Mouse (Mus musculus) layer of hippocampus, adult 9-11 months (tissue): Measurements from ENCODE around the gene Pus7l.
"Not testable (repeated sequence)": the region's sequence is repeated elsewhere in the genome, so short reads cannot be mapped to it uniquely, and the experiment has no call there.

ENCODE experiments used
- DNase-seq: peaks from one replicate; pipeline ENCODE4 v3.0.0; 2022

Gene Pus7l

DNA sequence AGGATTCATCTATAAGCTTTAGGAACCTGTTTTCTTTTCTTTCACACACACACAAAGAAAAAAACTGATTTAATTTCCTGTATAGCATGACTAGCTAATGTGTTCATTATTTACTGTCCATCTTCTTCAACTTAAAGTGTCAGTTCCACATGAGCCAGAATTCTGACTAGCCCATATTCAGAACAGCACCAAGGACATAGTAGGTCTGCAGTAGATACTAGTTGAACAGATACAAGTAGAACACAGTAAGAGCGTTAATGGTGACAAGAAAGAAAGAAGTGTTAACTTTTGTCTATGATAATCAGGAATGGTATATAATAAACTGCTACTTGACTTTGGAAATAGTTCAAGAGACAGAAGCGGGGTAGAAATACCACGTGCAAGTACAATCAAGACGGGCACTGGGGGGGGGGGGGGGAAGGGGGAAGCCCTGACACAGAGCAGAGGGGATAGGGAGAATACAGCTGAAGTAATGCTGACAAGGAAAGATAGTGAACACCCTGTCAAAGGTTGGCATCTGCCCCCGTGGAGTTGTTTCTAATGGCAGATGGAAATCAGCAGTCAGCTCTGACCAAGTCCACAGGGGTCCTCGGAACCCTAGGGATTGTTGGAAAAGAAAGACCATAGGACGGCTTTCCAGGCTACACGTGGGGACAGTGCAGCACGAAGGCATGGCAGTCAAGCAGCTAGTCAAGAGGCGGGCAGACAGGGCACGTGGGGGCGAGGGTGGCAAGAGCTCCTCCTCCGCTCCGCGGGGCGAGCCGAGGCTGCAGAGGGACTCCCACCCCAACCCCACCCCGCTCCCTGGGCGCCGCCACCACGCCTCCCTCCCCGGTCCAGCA, 559 bp downstream of the Pus7l start:
- DNase-seq = no peak

DNA sequence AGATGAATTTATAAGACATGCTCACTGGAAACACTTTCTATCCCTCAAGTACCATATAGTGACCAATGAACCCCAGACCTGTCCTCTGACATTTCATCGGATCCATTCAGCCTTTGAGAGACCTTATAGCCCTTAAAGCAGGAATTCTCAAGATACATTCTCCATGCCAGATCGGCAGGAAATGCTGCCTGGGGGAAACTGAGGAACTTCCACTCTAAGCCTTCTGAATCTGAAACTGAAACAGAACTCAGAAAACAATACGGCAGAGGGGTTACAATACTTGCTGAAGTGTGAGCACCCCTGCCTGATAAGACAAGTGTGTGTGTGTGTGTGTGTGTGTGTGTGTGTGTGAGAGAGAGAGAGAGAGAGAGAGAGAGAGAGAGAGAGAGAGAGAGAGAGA, 4.1 kb downstream of the Pus7l start:
- DNase-seq = no peak

DNA sequence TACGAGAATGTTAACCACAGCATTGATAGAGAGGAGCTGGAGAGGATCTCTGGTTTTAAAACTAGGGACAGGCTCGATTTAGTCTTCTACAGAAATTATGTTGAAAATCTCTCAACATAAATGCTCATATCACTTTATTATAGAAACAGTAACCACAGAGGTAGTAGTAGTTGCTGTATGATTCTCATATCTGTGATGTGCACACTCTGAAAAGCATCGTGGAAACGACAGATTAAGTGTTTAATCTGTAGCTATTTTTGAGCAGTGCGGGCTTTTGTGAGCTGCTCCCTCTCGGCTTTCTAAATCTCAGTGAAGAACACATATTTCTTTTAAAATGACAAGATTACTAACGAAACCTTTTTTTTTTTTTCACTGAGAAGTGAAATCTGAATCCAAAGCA, 7.8 kb downstream of the Pus7l start:
- no peak for DNase-seq

DNA sequence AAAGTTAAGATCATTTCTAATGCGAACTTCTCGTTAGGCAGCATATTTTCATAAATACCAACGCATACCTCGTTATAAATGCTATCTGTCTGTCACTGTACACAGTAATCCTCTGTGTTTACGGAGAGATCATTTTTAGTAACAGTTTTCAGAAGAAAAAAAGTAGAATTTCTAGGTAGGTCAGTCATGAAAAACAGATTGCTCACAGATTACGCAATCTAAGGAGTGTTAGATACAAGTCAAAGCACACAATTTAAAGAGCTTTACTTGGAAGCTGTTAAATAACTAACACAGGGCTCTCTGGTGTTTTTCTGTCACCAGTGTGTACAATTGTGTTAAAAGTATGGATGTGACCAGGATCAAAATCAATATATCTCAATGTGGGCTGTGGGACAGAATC, 10.4 kb downstream of the Pus7l start:
- no peak for DNase-seq

DNA sequence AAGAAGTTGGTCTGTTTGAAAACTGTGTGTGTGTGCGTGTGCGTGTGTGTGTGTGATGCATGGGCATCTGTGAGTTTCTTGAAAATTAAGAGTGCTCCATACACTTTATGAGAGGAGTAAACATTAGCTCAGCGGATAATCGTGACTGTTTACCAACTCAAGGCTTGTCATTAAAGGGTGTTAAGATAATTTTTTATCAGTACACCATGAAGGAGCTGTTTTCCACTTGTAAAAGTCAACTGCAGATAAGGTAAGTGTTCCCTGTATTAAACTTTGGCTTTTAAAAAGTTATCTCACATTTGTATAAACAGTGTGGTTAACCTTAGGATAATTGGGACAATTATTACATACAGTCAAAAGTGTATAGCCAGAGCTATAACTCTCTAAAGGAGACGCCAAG, 11.0 kb downstream of the Pus7l start:
- DNase-seq = no peak

DNA sequence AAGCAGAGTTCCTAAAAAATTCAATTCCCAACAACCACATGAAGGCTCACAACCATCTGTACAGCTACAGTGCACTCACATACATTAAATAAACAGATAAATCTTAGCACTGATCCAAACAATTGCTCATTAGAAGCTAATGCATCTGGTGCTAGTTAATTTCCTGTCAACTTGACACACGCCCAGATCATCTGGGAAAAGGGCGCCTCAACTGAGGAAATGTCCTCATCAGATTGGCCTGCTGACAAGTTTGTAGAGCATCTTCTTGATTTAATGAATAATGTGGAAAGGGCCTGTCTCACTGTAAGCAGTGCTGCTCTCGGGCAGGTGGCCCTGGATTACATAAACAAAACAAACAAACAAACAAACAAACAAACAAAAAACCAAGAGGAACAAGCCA, 12.8 kb downstream of the Pus7l start:
- DNase-seq = no peak

DNA sequence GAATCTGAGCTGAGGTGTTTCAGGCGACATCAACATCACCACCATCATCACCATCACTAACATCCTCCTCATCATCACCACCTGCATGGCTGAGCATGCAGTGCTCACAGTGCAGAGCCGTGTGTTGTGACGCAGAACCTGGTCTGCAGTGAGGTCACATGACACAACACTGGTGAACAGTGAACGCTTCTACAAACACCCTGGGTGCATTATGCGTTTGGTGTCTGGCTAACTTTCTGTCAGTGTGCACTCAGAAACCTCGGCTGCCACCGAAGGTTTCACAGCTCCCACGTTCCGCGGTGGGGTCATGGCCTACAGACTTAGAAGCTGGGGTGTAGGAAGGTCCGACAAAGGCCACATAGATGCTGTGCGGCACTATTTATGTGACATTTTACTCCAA, 18.4 kb downstream of the Pus7l start:
- DNase-seq = no peak

DNA sequence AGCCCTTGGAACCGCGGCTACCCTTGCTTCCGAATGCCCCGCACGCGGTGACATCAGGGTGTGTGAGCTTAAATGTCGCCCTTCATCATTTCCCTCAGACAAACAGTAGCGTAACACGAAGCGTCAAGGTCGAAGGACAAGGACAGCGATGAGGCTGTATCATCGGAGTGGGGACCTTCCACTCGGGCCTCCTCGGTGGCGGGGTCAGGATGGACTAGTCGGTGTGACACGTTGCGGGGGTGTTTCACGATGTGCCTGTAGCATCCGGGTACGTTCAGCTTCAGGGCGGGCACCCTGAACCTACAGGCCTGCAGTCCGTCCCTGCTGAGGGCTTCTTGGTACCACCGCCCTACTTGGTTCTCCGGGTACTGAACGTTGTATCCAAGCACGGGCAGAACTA, 20.1 kb downstream of the Pus7l start:
- no peak for DNase-seq

DNA sequence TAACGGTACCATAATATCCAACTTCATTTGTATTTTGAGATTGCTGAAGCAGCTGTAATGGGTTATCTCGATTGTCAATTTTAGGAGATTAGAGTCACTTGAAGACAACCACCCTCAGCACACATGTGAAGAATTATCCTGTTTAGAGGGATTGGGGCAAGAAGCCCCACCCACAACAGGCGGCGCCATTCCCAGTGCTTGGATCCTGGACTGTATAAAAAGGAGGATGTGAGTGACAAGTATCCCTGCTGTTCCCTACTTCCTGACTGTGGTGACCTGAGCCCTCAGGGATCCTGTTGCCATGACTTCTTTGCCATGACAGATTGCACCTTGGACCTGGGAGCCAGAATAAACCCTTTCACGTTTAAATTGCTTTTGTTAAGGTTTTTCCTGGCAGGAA, 22.4 kb downstream of the Pus7l start:
- DNase-seq = no peak

DNA sequence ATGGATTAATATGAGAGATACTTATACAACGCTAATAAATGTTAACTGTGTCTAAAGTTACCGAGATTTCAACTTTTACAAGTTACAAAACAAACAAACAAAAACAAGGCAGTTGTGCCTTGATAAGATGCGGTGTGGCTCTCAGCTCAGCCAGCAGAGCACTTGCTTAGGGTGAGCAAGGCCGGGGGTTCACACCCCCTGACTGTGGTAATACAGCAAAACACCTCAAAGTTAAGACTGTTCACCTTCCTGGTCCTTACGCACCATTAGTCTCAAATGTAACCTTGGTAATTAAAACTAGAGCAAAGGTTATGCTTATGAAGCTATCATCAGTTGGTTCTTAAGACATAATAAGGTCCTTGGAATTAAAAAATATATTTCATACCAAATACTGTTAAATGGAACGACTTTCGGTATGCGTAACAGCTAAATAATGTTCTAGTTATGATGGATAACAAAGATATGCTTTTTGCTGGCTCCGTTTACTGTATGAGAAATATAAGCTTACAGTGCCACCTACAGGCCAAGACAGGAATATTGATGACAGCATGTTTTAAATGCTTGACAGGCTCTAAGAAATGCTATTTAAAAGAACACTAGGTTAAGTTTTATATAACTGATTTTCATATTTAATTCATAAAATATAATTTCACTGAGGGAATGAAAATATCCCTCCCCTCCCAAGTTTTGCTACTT, 23.0 kb downstream of the Pus7l start:
- peak; percentile 24 for DNase-seq

DNA sequence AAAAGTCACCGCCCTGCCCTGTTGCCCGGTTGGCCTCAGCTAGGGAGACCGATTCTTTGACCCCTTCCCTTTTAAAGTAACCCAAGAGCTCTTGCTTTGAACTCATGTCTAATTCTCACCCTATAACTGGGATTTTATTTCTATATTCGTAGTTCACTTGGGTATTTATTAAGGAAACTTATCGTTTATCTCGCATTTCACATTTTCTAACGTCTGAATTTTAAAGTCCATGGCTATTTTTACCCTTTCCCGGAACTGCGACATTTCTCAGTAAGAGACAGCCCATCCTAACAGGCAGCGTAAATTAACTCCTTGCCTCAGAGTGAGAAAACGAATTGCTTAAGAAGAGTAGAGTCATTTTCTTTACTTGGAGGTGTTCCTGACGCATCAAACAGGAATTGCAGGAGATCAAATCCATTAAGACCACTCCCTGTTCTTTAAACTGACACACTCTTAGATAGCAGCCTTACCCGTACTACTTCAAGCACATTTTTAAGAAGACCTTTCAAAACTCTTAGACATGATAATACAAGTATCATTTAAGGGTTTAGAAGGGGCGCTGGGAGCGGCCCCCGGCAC, 25.3 kb downstream of the Pus7l start:
- DNase-seq = no peak

DNA sequence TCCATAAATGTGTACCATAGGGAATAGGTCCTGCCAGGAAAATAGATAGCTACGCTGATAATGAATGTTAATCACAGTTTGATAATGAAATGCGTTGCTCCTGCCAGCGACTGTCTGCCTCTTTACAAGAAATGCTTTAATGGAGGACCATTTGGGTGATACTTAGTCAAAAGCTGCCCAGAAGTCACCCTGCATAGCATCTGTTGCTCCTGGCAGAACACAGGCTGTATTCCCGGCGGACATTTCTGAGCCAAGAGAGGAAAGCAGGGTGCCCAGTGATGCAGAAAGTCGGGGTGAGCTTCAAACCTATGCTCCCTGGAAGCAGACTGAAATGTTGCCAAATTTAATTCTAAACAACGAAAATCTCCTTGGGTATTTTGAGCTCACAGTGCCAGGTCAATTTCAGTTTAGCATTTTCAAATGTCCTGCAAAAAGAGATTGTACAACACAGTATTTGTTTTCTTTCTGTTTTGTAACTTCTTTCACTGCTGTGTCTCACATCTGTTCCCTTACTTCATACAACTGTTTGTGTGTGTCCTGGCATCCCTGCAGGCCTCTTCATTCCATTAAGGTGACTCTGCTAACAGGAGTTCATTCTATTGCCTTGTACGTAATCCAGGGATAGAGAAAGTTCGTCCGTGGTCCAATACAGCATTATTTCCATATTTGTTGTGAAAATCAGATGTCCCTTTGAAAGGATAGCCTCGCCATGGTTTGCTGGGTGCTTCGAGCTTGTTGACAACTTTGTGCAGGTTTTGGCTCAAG, 39.7 kb downstream of the Pus7l start:
- no peak for DNase-seq

DNA sequence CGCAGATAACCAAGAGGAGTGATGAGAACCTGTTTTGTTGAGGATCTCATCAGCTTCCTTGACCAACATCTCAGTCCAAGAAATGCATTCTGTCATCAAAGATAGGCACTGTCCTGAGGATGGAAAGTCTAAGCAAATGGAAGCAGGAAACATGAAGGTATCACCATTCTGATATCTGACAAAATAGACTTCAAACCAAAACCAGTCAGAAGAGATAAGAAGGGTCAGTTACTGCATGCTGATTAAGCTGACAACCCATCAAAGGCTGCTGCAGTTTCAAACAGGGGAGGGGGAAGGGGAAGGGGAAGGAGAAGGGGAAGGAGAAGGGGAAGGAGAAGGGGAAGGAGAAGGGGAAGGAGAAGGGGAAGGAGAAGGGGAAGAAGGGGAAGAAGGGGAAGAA, 44.1 kb downstream of the Pus7l start:
- no peak for DNase-seq

DNA sequence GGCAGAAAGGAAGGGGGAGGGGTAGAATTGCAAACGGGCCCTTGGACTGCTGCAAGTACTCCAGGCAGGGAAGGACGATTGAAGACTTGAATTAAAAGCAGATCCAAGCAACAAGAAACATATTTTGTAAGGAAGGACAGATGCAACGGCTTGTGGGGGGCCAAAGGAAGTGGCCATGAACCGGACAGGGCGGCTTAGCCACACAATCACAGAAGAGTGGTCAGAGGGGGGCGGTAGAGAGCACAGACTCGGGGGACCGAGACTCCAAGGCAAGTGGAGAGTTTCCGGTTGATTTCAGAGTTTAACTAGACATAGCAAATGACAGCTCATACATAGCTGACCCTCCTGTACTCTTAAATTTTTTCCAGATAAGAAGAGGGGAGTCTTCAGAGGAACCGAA, 47.4 kb downstream of the Pus7l start:
- no peak for DNase-seq

DNA sequence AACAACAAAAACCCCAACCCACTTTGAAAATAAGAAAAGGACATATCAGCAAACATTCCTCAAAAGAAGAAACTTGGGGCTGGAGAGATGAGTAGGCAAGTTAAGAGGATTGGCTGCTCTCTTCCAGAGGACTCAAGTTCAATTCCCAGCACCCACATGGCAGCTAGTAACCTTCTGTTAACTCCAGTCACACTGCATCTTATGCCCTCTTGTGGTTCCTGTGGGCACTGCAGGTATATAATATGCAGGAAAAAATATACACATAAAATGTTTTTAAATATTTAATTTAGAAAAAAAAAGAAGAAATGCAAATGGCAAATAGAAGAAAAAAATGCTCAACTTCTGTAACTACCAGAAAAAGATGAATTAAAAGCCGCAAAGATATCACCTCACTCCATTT, 48.9 kb downstream of the Pus7l start:
- no peak for DNase-seq

DNA sequence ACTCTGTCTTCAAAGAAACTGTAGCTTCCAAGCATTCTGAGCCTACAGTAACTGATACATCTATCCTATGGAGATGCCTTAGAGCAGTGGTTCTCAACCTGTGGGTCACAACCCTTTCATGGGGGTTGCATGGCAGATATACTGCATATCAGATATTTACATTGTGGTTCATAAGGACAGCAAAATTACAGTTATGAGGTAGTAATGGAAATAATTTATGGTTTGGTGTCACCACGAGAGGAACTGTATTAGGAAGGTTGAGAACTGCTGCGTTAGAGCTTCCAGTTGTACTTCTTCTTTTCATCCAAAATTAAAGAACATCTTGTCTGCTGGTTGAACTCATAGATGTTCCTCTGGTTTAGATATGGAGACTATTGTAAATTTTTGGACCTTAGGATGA, 53.9 kb downstream of the Pus7l start:
- no peak for DNase-seq

DNA sequence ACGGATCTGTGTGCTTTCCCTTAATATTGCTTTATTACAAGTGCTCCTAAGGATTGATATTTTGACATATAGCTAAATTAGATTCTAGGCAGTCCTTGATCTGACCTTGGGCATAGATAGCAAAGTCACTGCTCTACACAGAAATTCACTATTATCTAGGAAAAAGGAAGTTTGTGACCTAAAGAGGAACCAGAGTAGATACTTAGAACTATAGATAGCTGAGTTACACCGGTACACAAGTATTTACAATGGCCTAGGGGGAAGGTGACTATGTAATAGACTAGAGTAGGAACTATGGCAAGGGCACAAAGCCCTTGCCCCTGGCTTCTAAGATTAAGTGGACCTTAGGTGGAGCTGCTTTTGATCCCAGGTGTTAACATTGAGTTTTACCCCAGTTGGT, 55.3 kb downstream of the Pus7l start:
- DNase-seq = not testable (repeated sequence)

DNA sequence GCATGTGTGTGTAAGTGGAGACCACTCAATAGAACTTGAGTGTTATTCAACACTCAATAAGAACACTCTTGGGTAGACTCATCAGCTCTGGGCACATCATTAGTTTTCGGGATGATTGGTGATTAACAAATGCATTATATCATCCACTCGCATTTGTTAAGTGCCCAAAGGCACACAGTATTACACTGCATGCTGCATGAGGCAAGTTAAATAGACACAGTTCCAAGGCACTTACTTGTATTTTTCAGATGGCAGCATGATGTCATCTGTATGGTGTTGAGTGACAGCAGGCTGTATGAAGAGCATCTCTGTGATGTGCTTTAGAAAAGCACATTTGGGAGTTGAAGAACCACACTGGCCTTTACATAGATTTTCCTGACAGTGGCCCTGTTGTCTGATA, 60.8 kb downstream of the Pus7l start:
- no peak for DNase-seq

DNA sequence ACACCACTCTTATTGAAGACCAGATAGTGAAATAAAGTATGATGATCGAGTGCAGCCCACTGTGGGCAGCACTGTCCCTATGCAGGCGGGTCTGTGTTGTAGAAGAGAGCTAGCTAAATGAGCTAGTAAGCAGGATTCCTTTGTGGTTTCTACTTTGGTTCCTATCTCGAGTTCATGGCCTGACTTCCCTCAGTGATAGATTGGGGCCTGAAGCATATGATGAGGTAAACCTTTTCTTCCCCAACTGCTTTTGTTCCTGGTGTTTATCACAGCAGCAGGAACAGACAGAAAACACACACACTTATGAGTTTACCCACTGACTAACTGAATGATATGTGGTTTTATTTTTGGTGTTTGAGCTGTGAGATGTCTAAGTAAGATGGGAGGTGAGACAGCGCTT, 62.6 kb downstream of the Pus7l start:
- no peak for DNase-seq

DNA sequence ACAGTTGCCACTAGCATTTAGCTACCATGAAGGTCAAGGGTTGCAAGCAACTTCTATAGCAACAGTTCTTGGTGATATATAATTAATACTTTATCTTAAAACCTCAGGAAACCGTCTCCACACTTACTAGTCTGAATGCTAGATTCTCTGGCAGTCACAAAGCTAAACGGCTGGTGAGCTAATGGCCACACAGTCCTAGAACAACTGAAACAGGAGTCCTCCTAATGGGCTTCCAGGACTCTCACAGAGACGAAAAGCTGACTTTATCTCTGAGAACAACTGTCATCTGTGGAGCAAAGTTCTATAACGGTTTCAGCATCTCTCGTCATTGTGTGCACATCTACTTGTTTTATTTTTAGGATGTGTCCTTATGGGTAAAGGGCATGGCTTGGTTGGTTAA, 63.1 kb downstream of the Pus7l start:
- DNase-seq = no peak

DNA sequence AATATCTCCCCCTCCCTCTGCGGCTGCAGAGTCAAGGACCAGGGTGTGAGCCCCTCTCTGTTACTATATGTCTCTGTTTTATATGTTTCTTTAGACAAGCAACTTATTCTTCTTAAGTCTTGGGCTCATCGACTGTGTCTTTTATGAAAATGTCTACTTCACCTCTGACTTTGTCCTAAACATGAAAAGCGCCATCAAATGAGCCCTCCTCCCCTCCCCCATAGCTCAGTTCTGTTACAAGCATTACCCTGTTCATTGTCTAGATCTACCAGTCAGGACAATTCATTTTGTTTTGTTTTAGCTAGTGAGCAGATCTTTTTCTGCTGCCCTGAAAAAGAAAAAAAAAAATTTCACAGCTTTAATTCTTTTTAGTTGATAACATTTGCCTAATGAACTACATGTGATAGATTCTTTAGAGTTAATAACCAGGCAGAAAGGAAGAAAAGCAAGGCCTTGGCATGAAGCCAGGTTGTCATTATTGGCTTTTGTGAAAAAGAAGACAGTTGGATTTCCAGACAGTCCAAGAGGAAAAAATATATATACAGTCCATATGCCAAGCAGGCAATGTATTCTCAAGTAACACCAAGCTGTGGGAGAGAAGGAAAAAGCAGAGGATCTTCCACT, 63.7 kb downstream of the Pus7l start:
- no peak for DNase-seq

DNA sequence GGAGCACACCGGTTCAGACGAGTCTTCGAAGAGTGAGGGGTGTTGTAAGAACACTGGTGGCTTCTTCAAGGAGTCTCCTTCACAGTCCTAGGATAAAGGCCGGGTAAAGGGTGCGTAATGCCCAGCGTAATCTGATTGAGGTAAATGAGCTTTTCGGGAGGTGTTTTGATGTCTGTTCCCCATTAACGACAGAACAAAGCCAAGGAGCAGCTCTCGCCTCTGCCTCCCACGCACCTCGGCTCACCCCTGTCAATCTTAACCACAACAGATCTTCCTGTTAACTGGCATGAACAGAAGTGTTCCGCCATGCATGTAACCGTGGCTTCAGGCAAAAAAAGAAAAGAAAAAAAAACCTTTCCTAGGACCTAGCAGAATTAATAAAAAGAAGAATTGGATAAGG, 64.6 kb downstream of the Pus7l start:
- no peak for DNase-seq

DNA sequence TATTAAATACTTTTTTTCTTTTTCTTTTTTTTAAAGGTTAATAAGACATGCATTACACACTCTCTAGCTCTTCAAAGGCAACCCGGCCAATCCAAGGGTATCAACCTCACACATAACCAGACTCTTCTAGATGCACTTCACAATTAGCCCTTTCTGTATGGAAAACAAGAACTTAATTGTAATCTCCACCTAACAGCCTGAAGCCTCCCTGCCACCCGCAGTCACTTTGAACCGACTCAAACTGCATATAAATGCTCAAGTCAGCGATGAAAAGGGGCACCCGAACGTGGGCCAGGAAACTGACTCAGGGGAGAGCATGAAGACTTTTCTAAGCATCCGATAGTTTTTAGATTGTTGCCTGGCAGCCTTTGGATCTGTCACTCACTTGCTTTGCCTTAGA, 66.1 kb downstream of the Pus7l start:
- no peak for DNase-seq
